Mouse (Mus musculus) embryonic facial prominence, embryonic 12.5 days (tissue): ENCODE data around the gene Wfdc15a. TPM values are rescaled to one million over a fixed set of nuclear protein-coding genes. Genes with fewer than 3 reads are reported as not detected.

Experiments
- ATAC-seq: fragments of 200-750 bp; cut with Nextera tagmentation; 2 replicates; pipeline ENCODE4 v1.8.0; 2017; ENCODE audit not compliant: insufficient number of reproducible peaks, insufficient read depth, low FRiP score, low TSS enrichment
- H3K27ac ChIP-seq: fragments of 300-500 bp; sonication (generic); 2 replicates; pipeline ENCODE4 v1.5.1; 2016; ENCODE audit warnings: mild to moderate bottlenecking
- H3K27me3 ChIP-seq: fragments of 300-500 bp; sonication (generic); 2 replicates; pipeline ENCODE4 v1.6.1; 2016; ENCODE audit warnings: mild to moderate bottlenecking, moderate library complexity
- H3K36me3 ChIP-seq: fragments of 300-500 bp; sonication (generic); 2 replicates; pipeline ENCODE4 v1.6.1; 2016; ENCODE audit warnings: mild to moderate bottlenecking
- H3K4me1 ChIP-seq: fragments of 300-500 bp; sonication (generic); 2 replicates; pipeline ENCODE4 v1.6.1; 2016
- H3K4me2 ChIP-seq: fragments of 300-500 bp; sonication (generic); replicated peaks from 2 replicates; pipeline ENCODE4 v1.6.1; 2016; ENCODE audit warnings: mild to moderate bottlenecking, moderate library complexity
- H3K4me3 ChIP-seq: fragments of 300-500 bp; sonication (generic); 2 replicates; pipeline ENCODE4 v1.5.1; 2016; ENCODE audit warnings: mild to moderate bottlenecking
- H3K9ac ChIP-seq: fragments of 300-500 bp; sonication (generic); 2 replicates; pipeline ENCODE4 v1.6.1; 2016; ENCODE audit warnings: mild to moderate bottlenecking, moderate library complexity
- H3K9me3 ChIP-seq: fragments of 300-500 bp; sonication (generic); 2 replicates; pipeline ENCODE4 v1.6.1; 2016; ENCODE audit warnings: mild to moderate bottlenecking, moderate library complexity
- WGBS: fragments of 180-500 bp; shearing (Covaris S2); methylation state at CpG from one replicate; pipeline ENCODE4 v1.1.7; 2016; 5-methylcytosine and 5-hydroxymethylcytosine counted together
- polyA plus RNA-seq: library from polyadenylated mRNA; unstranded; fragments of >200 nt; fragmentation: Nextera tagmentation; extraction: Ambion mirVana; gene quantifications from 2 replicates; pipeline ENCODE4 v1.2.1, GENCODE M21; 2016

The Wfdc15a gene
- polyA plus RNA-seq, 1 experiment from 2014 or later: not detected

- Histone ChIP-seq H3K4me3 (no peak overlapping the region), H3K27me3 (no peaks in the 10 kb centered on the region), H3K9ac (no peak overlapping the region), H3K36me3 (no peaks in the 10 kb centered on the region), H3K9me3 (no peaks in the 10 kb centered on the region), H3K4me2 (no peak overlapping the region), H3K4me1 (no peaks in the 10 kb centered on the region), H3K27ac (no peak overlapping the region)
- 85% methylated on average over 5 of the region's 5 CpGs for WGBS
- ATAC-seq: no peak
Observed at GRCm38 (mm10) chr2:164195971-164196699, 3.8 kb downstream of the Wfdc15a start.

- no peak overlapping the region for H3K9ac ChIP-seq
- H3K36me3 ChIP-seq: no peaks in the 10 kb centered on the region
- H3K27me3 ChIP-seq: no peaks in the 10 kb centered on the region
- no peak overlapping the region for H3K27ac ChIP-seq
- no peaks in the 10 kb centered on the region for H3K9me3 ChIP-seq
- H3K4me1 ChIP-seq: no peaks in the 10 kb centered on the region
- ATAC-seq: no peak
- WGBS: 81% methylated on average over 5 of the region's 5 CpGs
- H3K4me2 ChIP-seq: no peak overlapping the region
- H3K4me3 ChIP-seq: no peak overlapping the region
Observed at GRCm38 (mm10) chr2:164194959-164195630, 4.8 kb downstream of the Wfdc15a start.

- Histone ChIP-seq H3K36me3 (no peaks in the 10 kb centered on the region), H3K4me3 (no peak overlapping the region), H3K4me2 (no peak overlapping the region), H3K4me1 (no peaks in the 10 kb centered on the region), H3K27ac (no peak overlapping the region), H3K9me3 (no peaks in the 10 kb centered on the region), H3K9ac (no peak overlapping the region), H3K27me3 (no peaks in the 10 kb centered on the region)
- no peak for ATAC-seq
Observed at GRCm38 (mm10) chr2:164192279-164192678, 7.7 kb downstream of the Wfdc15a start.

- no peaks in the 10 kb centered on the region for H3K27me3 ChIP-seq
- no peak within 1 kb of the TSS for H3K9ac ChIP-seq
- H3K27ac ChIP-seq: no peak within 1 kb of the TSS
- no peak within 1 kb of the TSS for H3K4me3 ChIP-seq
- ATAC-seq: no peak
- no peaks in the 10 kb centered on the region for H3K36me3 ChIP-seq
- no peaks in the 10 kb centered on the region for H3K9me3 ChIP-seq
- H3K4me2 ChIP-seq: no peak within 1 kb of the TSS
- H3K4me1 ChIP-seq: no peaks in the 10 kb centered on the region
- 84% methylated on average over 6 of the region's 6 CpGs for WGBS
Observed at GRCm38 (mm10) chr2:164190576-164190975, 9.4 kb downstream of the Wfdc15a start, which contains the start of gene Wfdc12. TSS of gene Wfdc12 (minus strand) at chr2:164190608.

- H3K36me3 ChIP-seq: no peaks in the 10 kb centered on the region
- WGBS: 24% methylated on average over 5 of the region's 5 CpGs
- H3K27ac ChIP-seq: no peak overlapping the region
- H3K9ac ChIP-seq: no peak overlapping the region
- H3K4me1 ChIP-seq: no peaks in the 10 kb centered on the region
- H3K4me2 ChIP-seq: no peak overlapping the region
- H3K4me3 ChIP-seq: no peak overlapping the region
- no peak for ATAC-seq
- H3K9me3 ChIP-seq: no peaks in the 10 kb centered on the region
- no peaks in the 10 kb centered on the region; the same call in 1 of the 2 replicates for H3K27me3 ChIP-seq
Observed at GRCm38 (mm10) chr2:164188722-164189121, 11.2 kb downstream of the Wfdc15a start.

GRCm38 (mm10) chr2:164184145-164184719 lies 15.7 kb downstream of the Wfdc15a start:
- Histone ChIP-seq H3K27me3 (no peaks in the 10 kb centered on the region; the same call in 1 of the 2 replicates), H3K4me2 (no peak overlapping the region), H3K9ac (no peak overlapping the region), H3K4me3 (no peak overlapping the region), H3K4me1 (no peaks in the 10 kb centered on the region), H3K36me3 (no peaks in the 10 kb centered on the region), H3K27ac (no peak overlapping the region), H3K9me3 (no peaks in the 10 kb centered on the region)
- no peak for ATAC-seq
- WGBS: 44% methylated on average over 9 of the region's 9 CpGs

- no peaks in the 10 kb centered on the region; the same call in 1 of the 2 replicates for H3K27me3 ChIP-seq
- no peaks in the 10 kb centered on the region for H3K36me3 ChIP-seq
- no peak overlapping the region for H3K4me2 ChIP-seq
- H3K4me3 ChIP-seq: no peak overlapping the region
- H3K9me3 ChIP-seq: no peaks in the 10 kb centered on the region
- H3K27ac ChIP-seq: no peak overlapping the region
- H3K4me1 ChIP-seq: no peaks in the 10 kb centered on the region
- 53% methylated on average over 9 of the region's 9 CpGs for WGBS
- no peak for ATAC-seq
- no peak overlapping the region for H3K9ac ChIP-seq
Observed at GRCm38 (mm10) chr2:164183340-164183739, 16.6 kb downstream of the Wfdc15a start.

- Histone ChIP-seq H3K36me3 (no peaks in the 10 kb centered on the region), H3K9ac (no peak within 1 kb of the TSS), H3K4me3 (no peak within 1 kb of the TSS), H3K9me3 (no peaks in the 10 kb centered on the region), H3K27ac (no peak within 1 kb of the TSS), H3K4me2 (no peak within 1 kb of the TSS), H3K27me3 (peaks cover 2% of the 10 kb centered on the region; the same call in 1 of the 2 replicates), H3K4me1 (no peaks in the 10 kb centered on the region)
- ATAC-seq: no peak
- 68% methylated on average over 7 of the region's 7 CpGs for WGBS
Observed at GRCm38 (mm10) chr2:164182692-164183255, 17.2 kb downstream of the Wfdc15a start, which contains the start of gene Wfdc5. TSS of gene Wfdc5 (minus strand) at chr2:164182742.

- H3K27me3 ChIP-seq: peaks cover 5% of the 10 kb centered on the region; the same call in 1 of the 2 replicates
- WGBS: 81% methylated on average over 4 of the region's 4 CpGs
- H3K9ac ChIP-seq: no peak overlapping the region
- no peaks in the 10 kb centered on the region for H3K9me3 ChIP-seq
- no peak overlapping the region for H3K4me2 ChIP-seq
- ATAC-seq: no peak
- no peak overlapping the region for H3K27ac ChIP-seq
- no peaks in the 10 kb centered on the region for H3K4me1 ChIP-seq
- no peak overlapping the region for H3K4me3 ChIP-seq
- H3K36me3 ChIP-seq: no peaks in the 10 kb centered on the region
Observed at GRCm38 (mm10) chr2:164180770-164181169, 19.2 kb downstream of the Wfdc15a start.

GRCm38 (mm10) chr2:164180124-164180523 lies 19.8 kb downstream of the Wfdc15a start:
- Histone ChIP-seq H3K4me3 (no peak overlapping the region), H3K36me3 (no peaks in the 10 kb centered on the region), H3K9me3 (no peaks in the 10 kb centered on the region), H3K27me3 (peaks cover 5% of the 10 kb centered on the region; the same call in 1 of the 2 replicates), H3K9ac (no peak overlapping the region), H3K4me2 (no peak overlapping the region), H3K4me1 (no peaks in the 10 kb centered on the region), H3K27ac (no peak overlapping the region)
- 39% methylated on average over 3 of the region's 3 CpGs for WGBS
- no peak for ATAC-seq

- no peak for ATAC-seq
- Histone ChIP-seq H3K36me3 (no peaks in the 10 kb centered on the region), H3K9ac (no peak overlapping the region), H3K4me1 (0 out of 2 replicates have a peak, but pooled peaks cover 4% of the 10 kb centered on the region), H3K27ac (no peak overlapping the region), H3K4me3 (no peak overlapping the region), H3K4me2 (no peak overlapping the region), H3K27me3 (peaks cover 15% of the 10 kb centered on the region; the same call in 1 of the 2 replicates), H3K9me3 (no peaks in the 10 kb centered on the region)
- 81% methylated on average over 5 of the region's 5 CpGs for WGBS
Observed at GRCm38 (mm10) chr2:164177831-164178230, 22.1 kb downstream of the Wfdc15a start.
